Mouse (Mus musculus): ENCODE measurements around the gene Spaca4. TPM values are rescaled to one million over a fixed set of nuclear protein-coding genes. Genes with fewer than 3 reads are reported as not detected.

Spaca4 gene
- not detected in 2 replicates for polyA plus RNA-seq (2012; ENCODE audit: low replicate concordance)

GRCm38 (mm10) chr7:45725713-45726112 lies at the start of gene Spaca4:
Spaca4 (minus strand) TSS chr7:45725813.

DNA sequence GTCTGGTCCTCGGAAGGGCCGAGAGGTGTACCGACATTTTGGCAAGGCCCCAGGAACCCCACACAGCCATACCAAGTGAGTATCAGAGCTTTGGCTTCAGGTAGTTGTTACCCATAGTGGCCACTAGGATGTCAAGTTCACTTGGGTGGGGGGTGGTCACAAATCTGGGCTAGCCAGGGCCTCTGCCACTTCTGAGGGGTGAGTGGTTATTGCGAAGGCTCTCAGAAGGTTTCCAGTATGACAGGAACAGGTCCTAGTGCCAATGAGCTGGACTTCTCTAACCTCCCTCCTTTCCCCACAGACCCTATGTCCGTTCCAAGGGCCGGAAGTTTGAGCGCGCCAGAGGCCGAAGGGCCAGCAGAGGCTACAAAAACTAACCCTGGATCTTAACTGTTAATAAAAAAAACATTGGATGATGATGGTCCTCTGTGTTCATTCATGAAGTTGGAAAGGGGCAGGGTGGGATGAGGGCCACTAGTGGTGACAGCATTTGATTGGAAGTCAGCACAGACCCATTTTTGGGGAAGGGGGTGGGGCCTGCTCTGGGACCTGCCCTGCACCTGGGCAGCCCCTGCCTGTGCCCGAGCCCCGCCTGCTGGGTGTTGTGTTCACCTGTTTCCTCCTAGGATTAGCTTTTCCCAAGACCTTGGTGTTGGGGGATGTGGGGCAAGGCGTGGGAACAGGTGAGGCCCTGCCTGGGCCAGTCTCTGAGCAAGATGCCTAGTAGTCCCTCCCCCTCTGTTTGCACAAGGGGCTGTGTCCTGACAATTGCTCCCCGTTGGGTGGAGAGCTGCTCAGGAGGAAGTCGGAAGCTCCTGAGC lies 5.0 kb downstream of the Spaca4 start, which contains the start of gene Fam83e:
Gene Fam83e, plus strand, starts transcription at position 800 of the 821 bp plus-strand sequence.

DNA sequence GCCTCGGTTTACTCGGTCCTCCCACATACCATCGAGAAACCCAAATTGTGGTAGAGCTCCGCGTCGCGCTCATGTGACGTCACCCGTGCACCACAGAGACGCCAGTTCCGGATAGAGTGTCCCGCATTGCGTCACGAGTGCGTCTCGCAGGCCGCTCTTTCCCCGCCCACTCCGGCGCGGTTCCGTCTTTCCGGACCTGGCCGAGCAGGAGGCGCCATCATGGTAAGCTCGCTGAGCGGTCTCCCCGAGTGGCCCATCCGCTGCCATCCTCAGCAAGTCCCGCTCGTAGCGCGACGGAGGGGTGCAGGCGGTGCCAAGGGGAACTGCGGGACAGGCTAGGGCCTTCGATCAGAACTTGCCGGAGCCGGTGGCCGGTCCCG lies 7.7 kb downstream of the Spaca4 start, which contains the start of gene Sphk2:
Gene Sphk2, minus strand, starts transcription at position 85 of the 380 bp plus-strand sequence.

DNA sequence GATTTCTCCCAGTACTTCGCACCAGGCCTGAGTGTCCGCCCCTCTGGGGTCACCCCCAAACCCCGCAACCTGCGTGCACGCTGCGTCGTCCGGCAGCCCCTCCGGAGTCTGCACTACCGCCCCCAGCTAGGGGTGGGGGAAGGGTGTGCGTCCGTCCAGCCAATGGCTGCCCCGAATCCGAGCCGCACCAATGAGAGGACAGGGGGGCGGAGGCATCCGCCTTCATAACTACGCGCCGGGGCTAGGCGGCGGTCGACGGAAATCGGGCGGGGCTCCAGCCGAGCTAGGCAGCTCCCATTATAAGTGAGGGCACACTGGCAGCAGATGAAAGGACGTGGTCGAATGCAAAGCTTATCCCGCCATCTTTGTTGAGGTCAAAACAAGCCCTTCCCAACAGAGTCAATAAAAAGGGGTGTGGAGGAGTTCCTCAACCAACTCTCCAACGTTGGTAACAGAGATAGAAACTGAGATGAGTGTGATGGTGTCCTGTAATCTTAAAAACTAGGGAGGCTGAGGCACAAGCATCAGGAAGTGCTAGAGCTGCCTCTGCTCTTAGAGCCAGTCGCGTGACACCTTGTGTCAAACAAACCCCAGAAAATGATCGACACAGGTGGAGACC lies 10.4 kb downstream of the Spaca4 start, which contains the start of gene Rpl18:
Gene Rpl18, plus strand, starts transcription at position 368 of the 619 bp plus-strand sequence.

GRCm38 (mm10) chr7:45704730-45705442 lies 20.7 kb downstream of the Spaca4 start, which contains the start of gene Dbp:
Dbp (plus strand) TSS chr7:45705088.

DNA sequence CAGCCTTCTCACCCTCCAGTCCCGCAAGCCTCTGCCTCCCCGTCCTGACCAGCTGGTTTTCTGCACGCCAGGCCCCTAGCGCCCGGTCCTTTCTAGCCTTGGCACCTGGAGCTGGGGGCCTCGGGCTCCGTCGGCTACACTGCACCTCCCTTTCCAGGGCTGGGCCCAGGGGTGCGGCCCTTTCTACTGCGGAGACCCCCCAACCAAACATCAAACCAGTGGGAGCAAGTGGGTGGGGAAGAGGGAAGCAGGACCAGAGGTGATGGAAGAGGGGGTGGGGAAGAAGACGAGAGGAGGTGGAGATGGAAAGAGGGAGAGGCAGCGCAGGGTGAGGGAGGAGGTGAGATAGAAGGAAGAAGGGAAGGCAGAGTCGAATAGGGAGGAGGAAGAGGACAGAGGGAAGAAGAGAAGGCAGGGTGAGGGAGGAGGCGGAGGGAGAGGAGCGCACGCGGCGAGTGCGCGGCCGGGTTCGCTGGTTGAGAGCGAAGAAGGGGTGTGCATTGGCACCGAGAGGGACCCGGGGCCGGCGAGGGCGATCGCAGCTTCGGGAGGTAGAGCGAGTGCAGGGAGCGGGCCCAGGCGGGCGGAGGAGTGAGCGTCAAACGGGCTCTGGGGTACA lies 26.0 kb downstream of the Spaca4 start, which contains the start of gene Car11:
Gene Car11, plus strand, starts transcription at position 321 of the 619 bp plus-strand sequence.

GRCm38 (mm10) chr7:45693921-45694591 lies 31.6 kb downstream of the Spaca4 start, which contains the start of gene Sec1:
Sec1 (minus strand) TSS chr7:45694402.

GRCm38 (mm10) chr7:45683396-45684050 lies 42.1 kb downstream of the Spaca4 start, which contains the start of gene Ntn5:
Ntn5 (plus strand) TSS chr7:45684022.

Other genes starting within 250 kb of the Spaca4 start
- gene Tulp2, start 243.9 kb downstream of the Spaca4 start, polyA plus RNA-seq (2012; ENCODE audit: low replicate concordance) = not detected in 2 replicates
- gene Gm45808, start 239.0 kb downstream of the Spaca4 start, polyA plus RNA-seq (2012; ENCODE audit: low replicate concordance) = not detected in 2 replicates
- 0.81 and 2.1 TPM in 2 replicates for gene Dhdh, start 237.0 kb downstream of the Spaca4 start, polyA plus RNA-seq (2012; ENCODE audit: low replicate concordance)
- gene Nucb1, start 215.4 kb downstream of the Spaca4 start, polyA plus RNA-seq (2012; ENCODE audit: low replicate concordance) = 224 and 245 TPM in 2 replicates
- 60.5 and 214 TPM in 2 replicates for gene Ppp1r15a, start 199.5 kb downstream of the Spaca4 start, polyA plus RNA-seq (2012; ENCODE audit: low replicate concordance)
- gene Plekha4, start 199.5 kb downstream of the Spaca4 start, polyA plus RNA-seq (2012; ENCODE audit: low replicate concordance) = 0.77 and 1.2 TPM in 2 replicates
- 0.28 and 0.90 TPM in 2 replicates for gene Hsd17b14, start 170.9 kb downstream of the Spaca4 start, polyA plus RNA-seq (2012; ENCODE audit: low replicate concordance)
- gene Bcat2, start 155.7 kb downstream of the Spaca4 start, polyA plus RNA-seq (2012; ENCODE audit: low replicate concordance) = 14.0 and 38.4 TPM in 2 replicates
- gene Fgf21, start 110.3 kb downstream of the Spaca4 start, polyA plus RNA-seq (2012; ENCODE audit: low replicate concordance) = 0.17 TPM in 1 of 2 replicates, not detected in the other
- 0.18 and 0.93 TPM in 2 replicates for gene Fut1, start 108.5 kb downstream of the Spaca4 start, polyA plus RNA-seq (2012; ENCODE audit: low replicate concordance)
- 0.25 and 0.31 TPM in 2 replicates for gene Izumo1, start 104.0 kb downstream of the Spaca4 start, polyA plus RNA-seq (2012; ENCODE audit: low replicate concordance)
- 3.0 and 3.6 TPM in 2 replicates for gene Rasip1, start 98.3 kb downstream of the Spaca4 start, polyA plus RNA-seq (2012; ENCODE audit: low replicate concordance)
- 0.20 and 0.42 TPM in 2 replicates for gene Mamstr, start 85.8 kb downstream of the Spaca4 start, polyA plus RNA-seq (2012; ENCODE audit: low replicate concordance)
- gene Fut2, start 59.4 kb downstream of the Spaca4 start, polyA plus RNA-seq (2012; ENCODE audit: low replicate concordance) = not detected in 2 replicates
- 1.4 and 3.5 TPM in 2 replicates for gene Ntn5, start 41.8 kb downstream of the Spaca4 start, polyA plus RNA-seq (2012; ENCODE audit: low replicate concordance)
- 0.18 and 0.44 TPM in 2 replicates for gene Sec1, start 31.4 kb downstream of the Spaca4 start, polyA plus RNA-seq (2012; ENCODE audit: low replicate concordance)
- 1.5 and 3.9 TPM in 2 replicates for gene Car11, start 26.0 kb downstream of the Spaca4 start, polyA plus RNA-seq (2012; ENCODE audit: low replicate concordance)
- 18.0 and 48.2 TPM in 2 replicates for gene Dbp, start 20.7 kb downstream of the Spaca4 start, polyA plus RNA-seq (2012; ENCODE audit: low replicate concordance)
- gene Rpl18, start 10.4 kb downstream of the Spaca4 start, polyA plus RNA-seq (2012; ENCODE audit: low replicate concordance) = 7,990 and 13,125 TPM in 2 replicates
- 102 and 136 TPM in 2 replicates for gene Sphk2, start 7.8 kb downstream of the Spaca4 start, polyA plus RNA-seq (2012; ENCODE audit: low replicate concordance)
- 0.07 and 0.22 TPM in 2 replicates for gene Fam83e, start 4.6 kb downstream of the Spaca4 start, polyA plus RNA-seq (2012; ENCODE audit: low replicate concordance)
- 0.64 and 3.0 TPM in 2 replicates for gene Lmtk3, start 57.9 kb upstream of the Spaca4 start, polyA plus RNA-seq (2012; ENCODE audit: low replicate concordance)
- 0.58 TPM in 1 of 2 replicates, not detected in the other for gene Sult2b1, start 58.9 kb upstream of the Spaca4 start, polyA plus RNA-seq (2012; ENCODE audit: low replicate concordance)
- gene Cyth2, start 88.8 kb upstream of the Spaca4 start, polyA plus RNA-seq (2012; ENCODE audit: low replicate concordance) = 74.7 and 269 TPM in 2 replicates
- 0.83 and 0.94 TPM in 2 replicates for gene Kcnj14, start 99.0 kb upstream of the Spaca4 start, polyA plus RNA-seq (2012; ENCODE audit: low replicate concordance)
- gene Grwd1, start 105.1 kb upstream of the Spaca4 start, polyA plus RNA-seq (2012; ENCODE audit: low replicate concordance) = 20.9 and 22.6 TPM in 2 replicates
- gene Kdelr1, start 147.0 kb upstream of the Spaca4 start, polyA plus RNA-seq (2012; ENCODE audit: low replicate concordance) = 299 and 848 TPM in 2 replicates
- 0.46 and 1.9 TPM in 2 replicates for gene Grin2d, start 152.6 kb upstream of the Spaca4 start, polyA plus RNA-seq (2012; ENCODE audit: low replicate concordance)
- 0.35 and 1.5 TPM in 2 replicates for gene Syngr4, start 170.9 kb upstream of the Spaca4 start, polyA plus RNA-seq (2012; ENCODE audit: low replicate concordance)
- gene Tmem143, start 171.1 kb upstream of the Spaca4 start, polyA plus RNA-seq (2012; ENCODE audit: low replicate concordance) = 27.4 and 28.4 TPM in 2 replicates
- gene Emp3, start 195.6 kb upstream of the Spaca4 start, polyA plus RNA-seq (2012; ENCODE audit: low replicate concordance) = 151 and 256 TPM in 2 replicates
- 3.1 TPM in 2 replicates for gene Ccdc114, start 198.3 kb upstream of the Spaca4 start, polyA plus RNA-seq (2012; ENCODE audit: low replicate concordance)